Mouse (Mus musculus): ENCODE measurements around the gene Prkar1a. TPM values are rescaled to one million over a fixed set of nuclear protein-coding genes. Genes with fewer than 3 reads are reported as not detected.

Gene Prkar1a
- polyA plus RNA-seq, 1 experiment from 2014 or later, result 324 TPM

GRCm38 (mm10) chr11:109675208-109675607 lies 26.0 kb downstream of the Prkar1a start:
- H3K9me3 ChIP-seq, result no peaks in the 10 kb centered on the region
- ATAC-seq (ENCODE audit: insufficient number of reproducible peaks, insufficient read depth, low FRiP score, low TSS enrichment, low read depth), result no peak

GRCm38 (mm10) chr11:109675771-109676170 lies 26.6 kb downstream of the Prkar1a start:
- H3K36me3 ChIP-seq, result peaks cover under 1% of the 10 kb centered on the region; the same call in 1 of the 2 replicates
- H3K4me2 ChIP-seq, result no peak overlapping the region
- no peak overlapping the region for H3K27ac ChIP-seq
- no peak overlapping the region for H3K9ac ChIP-seq
- H3K27me3 ChIP-seq, result no peaks in the 10 kb centered on the region
- WGBS, result 86% methylated on average over 9 of the region's 9 CpGs
- H3K9me3 ChIP-seq, result no peaks in the 10 kb centered on the region
- peaks cover 14% of the 10 kb centered on the region for H3K4me1 ChIP-seq
- no peak for ATAC-seq (ENCODE audit: insufficient number of reproducible peaks, insufficient read depth, low FRiP score, low TSS enrichment, low read depth)
- H3K4me3 ChIP-seq, result no peak overlapping the region

More at GRCm38 (mm10) chr11:109675208-109675607, 26.0 kb downstream of the Prkar1a start:
- Histone ChIP-seq H3K27me3 (no peaks in the 10 kb centered on the region), H3K4me3 (no peak overlapping the region), H3K27ac (no peak overlapping the region), H3K4me2 (no peak overlapping the region), H3K9ac (no peak overlapping the region), H3K36me3 (peaks cover 4% of the 10 kb centered on the region), H3K4me1 (peaks cover 17% of the 10 kb centered on the region)
- WGBS, result 81% methylated on average over 3 of the region's 3 CpGs

DNA sequence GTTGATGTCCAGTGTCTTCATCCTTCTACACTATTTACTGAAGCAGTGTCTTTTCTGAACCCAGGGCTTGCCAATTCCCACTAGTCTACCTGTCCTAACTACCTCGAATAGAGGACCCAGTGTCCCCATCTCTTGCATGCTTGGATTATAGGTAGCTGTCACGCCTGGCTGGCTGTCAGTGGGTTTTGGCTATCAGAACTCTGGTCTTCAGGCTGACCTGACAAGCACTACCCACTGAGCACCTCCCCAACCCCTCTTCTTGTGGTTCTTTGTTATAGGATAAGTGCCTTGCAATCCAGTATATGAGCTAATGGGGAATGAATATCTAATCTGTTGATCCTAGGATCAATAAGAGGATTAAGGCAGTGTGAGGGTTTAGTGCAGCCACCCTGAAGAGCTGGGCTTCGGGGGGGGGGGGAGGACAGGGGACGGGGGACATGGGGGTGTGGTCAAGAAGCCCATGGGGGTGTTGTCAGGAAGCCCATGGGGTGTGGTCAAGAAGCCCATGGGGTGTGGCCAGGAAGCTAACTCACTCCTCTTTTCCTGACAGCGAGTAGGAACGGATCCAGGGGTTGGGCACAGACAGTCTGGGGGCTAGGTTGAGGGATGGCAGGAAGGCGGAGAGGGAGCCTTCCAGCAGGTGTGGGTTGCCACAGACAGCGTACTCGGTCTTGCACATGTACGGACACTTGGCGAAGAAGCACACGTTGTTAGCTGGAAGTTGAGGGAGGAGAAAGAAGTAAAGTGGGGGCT lies 27.6 kb downstream of the Prkar1a start:
- Histone ChIP-seq H3K9ac (no peak overlapping the region), H3K9me3 (no peaks in the 10 kb centered on the region), H3K4me1 (peaks cover 3% of the 10 kb centered on the region), H3K27me3 (no peaks in the 10 kb centered on the region), H3K4me3 (no peak overlapping the region), H3K36me3 (no peaks in the 10 kb centered on the region), H3K27ac (no peak overlapping the region), H3K4me2 (no peak overlapping the region)
- ATAC-seq (ENCODE audit: insufficient number of reproducible peaks, insufficient read depth, low FRiP score, low TSS enrichment, low read depth), result no peak
- WGBS, result 65% methylated on average over 12 of the region's 12 CpGs

- WGBS, result 71% methylated on average over 12 of the region's 12 CpGs
- no peaks in the 10 kb centered on the region for H3K4me1 ChIP-seq
- H3K9ac ChIP-seq, result no peak overlapping the region
- H3K27ac ChIP-seq, result no peak overlapping the region
- ATAC-seq (ENCODE audit: insufficient number of reproducible peaks, insufficient read depth, low FRiP score, low TSS enrichment, low read depth), result no peak
- H3K4me2 ChIP-seq, result no peak overlapping the region
- no peak overlapping the region for H3K4me3 ChIP-seq
- no peaks in the 10 kb centered on the region for H3K9me3 ChIP-seq
- no peaks in the 10 kb centered on the region for H3K36me3 ChIP-seq
- no peaks in the 10 kb centered on the region for H3K27me3 ChIP-seq
These were observed 29.1 kb downstream of the Prkar1a start for GRCm38 (mm10) chr11:109678291-109678690.

GRCm38 (mm10) chr11:109680934-109681333 lies 31.7 kb downstream of the Prkar1a start:
- WGBS, result 75% methylated on average over 9 of the region's 9 CpGs
- no peak overlapping the region for H3K27ac ChIP-seq
- H3K4me1 ChIP-seq, result no peaks in the 10 kb centered on the region
- H3K9me3 ChIP-seq, result no peaks in the 10 kb centered on the region
- H3K27me3 ChIP-seq, result no peaks in the 10 kb centered on the region
- H3K4me3 ChIP-seq, result no peak overlapping the region
- no peak overlapping the region for H3K9ac ChIP-seq
- H3K36me3 ChIP-seq, result no peaks in the 10 kb centered on the region
- no peak for ATAC-seq (ENCODE audit: insufficient number of reproducible peaks, insufficient read depth, low FRiP score, low TSS enrichment, low read depth)
- no peak overlapping the region for H3K4me2 ChIP-seq

DNA sequence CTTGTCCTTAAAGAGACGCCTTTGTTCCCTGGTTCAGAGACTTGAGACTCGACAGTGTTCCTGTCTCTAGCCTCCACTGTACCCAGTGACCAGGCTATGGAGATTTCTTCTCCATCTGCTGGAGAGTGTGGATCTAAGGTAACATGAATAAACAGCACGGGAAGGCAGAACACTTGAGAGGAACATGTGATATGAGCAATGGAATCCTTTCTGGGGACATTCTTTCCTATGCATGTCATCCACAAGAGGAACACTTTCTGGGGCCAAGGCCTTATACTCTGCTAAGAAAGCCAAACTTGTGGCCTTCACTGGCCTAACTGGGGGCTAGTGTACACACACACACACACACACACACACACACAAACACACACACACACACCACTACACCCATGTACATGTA lies 32.4 kb downstream of the Prkar1a start:
- Histone ChIP-seq H3K9me3 (no peaks in the 10 kb centered on the region), H3K4me1 (no peaks in the 10 kb centered on the region), H3K27me3 (no peaks in the 10 kb centered on the region), H3K27ac (no peak overlapping the region), H3K4me3 (no peak overlapping the region), H3K36me3 (no peaks in the 10 kb centered on the region), H3K4me2 (no peak overlapping the region), H3K9ac (no peak overlapping the region)
- 74% methylated on average over 3 of the region's 3 CpGs for WGBS
- ATAC-seq (ENCODE audit: insufficient number of reproducible peaks, insufficient read depth, low FRiP score, low TSS enrichment, low read depth), result no peak

DNA sequence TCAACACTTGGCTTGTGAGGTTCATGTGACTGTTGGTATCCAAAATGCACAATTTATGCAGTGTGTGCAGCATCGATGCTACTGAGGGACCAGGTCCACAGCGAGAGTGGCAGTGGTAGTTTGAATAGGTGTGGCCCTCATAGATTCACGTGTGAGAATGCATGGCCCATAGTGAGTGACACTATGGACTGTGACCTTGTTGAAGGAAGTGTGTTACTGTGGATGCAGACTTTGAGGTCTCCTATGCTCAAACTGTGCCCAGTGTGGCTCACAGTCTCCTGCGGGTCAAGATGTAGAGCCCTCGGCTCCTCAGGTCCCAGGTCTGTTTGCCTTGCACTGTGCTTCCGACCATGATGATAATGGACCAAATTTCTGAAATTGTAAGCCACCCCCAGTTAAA lies 33.0 kb downstream of the Prkar1a start:
- no peaks in the 10 kb centered on the region for H3K36me3 ChIP-seq
- no peak overlapping the region for H3K9ac ChIP-seq
- H3K4me1 ChIP-seq, result no peaks in the 10 kb centered on the region
- H3K4me3 ChIP-seq, result no peak overlapping the region
- no peak overlapping the region for H3K27ac ChIP-seq
- H3K9me3 ChIP-seq, result no peaks in the 10 kb centered on the region
- WGBS, result 89% methylated on average over 6 of the region's 6 CpGs
- H3K4me2 ChIP-seq, result no peak overlapping the region
- no peaks in the 10 kb centered on the region for H3K27me3 ChIP-seq
- no peak for ATAC-seq (ENCODE audit: insufficient number of reproducible peaks, insufficient read depth, low FRiP score, low TSS enrichment, low read depth)

DNA sequence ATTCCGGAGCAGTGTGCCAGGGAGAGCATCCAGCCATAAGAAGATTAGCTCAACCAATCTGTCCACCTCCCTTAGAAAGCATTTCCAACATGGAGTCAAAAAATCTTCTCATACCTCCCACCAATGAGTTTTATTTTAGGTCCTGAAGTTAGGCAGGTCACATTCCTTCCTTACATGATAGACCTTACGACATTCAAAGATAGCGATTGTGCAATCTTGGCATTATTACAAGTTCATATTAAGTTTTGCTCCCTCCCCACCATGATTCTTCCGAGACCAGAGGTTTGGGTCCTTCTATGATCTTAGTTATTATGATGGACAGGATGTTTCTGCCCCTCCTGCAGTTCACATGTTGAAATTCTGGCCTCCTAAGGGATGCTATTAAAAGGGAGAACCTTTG lies 40.3 kb downstream of the Prkar1a start:
- no peak overlapping the region for H3K9ac ChIP-seq
- H3K4me1 ChIP-seq, result no peaks in the 10 kb centered on the region
- no peaks in the 10 kb centered on the region for H3K36me3 ChIP-seq
- no peaks in the 10 kb centered on the region for H3K27me3 ChIP-seq
- WGBS, result 85% methylated on average over 4 of the region's 4 CpGs
- no peak overlapping the region for H3K27ac ChIP-seq
- H3K4me2 ChIP-seq, result no peak overlapping the region
- H3K9me3 ChIP-seq, result no peaks in the 10 kb centered on the region
- H3K4me3 ChIP-seq, result no peak overlapping the region
- no peak for ATAC-seq (ENCODE audit: insufficient number of reproducible peaks, insufficient read depth, low FRiP score, low TSS enrichment, low read depth)

DNA sequence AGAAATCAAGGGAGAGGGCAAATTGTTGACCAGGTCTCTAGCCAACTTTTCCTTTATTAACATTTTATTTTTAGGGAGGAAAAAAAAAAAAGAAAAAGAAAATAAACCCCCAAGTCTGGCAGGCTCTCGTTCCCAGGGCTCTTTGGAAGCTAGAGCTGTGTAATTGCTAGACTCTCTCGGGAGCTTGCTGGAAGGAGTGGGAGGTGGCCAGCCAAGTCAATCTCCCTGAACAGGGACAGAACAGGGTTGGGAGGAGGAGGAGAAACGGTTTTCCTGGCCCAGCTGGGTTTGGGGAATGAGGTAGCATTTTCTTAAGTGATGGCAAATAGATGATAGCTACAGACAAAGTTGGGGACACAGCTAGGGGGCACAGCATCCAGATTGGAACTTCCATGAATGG lies 43.5 kb downstream of the Prkar1a start:
- Histone ChIP-seq H3K4me3 (no peak overlapping the region), H3K27me3 (no peaks in the 10 kb centered on the region), H3K4me2 (no peak overlapping the region), H3K27ac (no peak overlapping the region), H3K4me1 (no peaks in the 10 kb centered on the region), H3K9ac (no peak overlapping the region), H3K9me3 (no peaks in the 10 kb centered on the region), H3K36me3 (no peaks in the 10 kb centered on the region)
- no peak for ATAC-seq (ENCODE audit: insufficient number of reproducible peaks, insufficient read depth, low FRiP score, low TSS enrichment, low read depth)
- WGBS, result 17% methylated on average over 3 of the region's 3 CpGs

GRCm38 (mm10) chr11:109696519-109696918 lies 47.3 kb downstream of the Prkar1a start:
- no peak for ATAC-seq (ENCODE audit: insufficient number of reproducible peaks, insufficient read depth, low FRiP score, low TSS enrichment, low read depth)
- H3K27ac ChIP-seq, result no peak overlapping the region

GRCm38 (mm10) chr11:109697089-109697643 lies 48.0 kb downstream of the Prkar1a start:
- 92% methylated on average over 5 of the region's 5 CpGs for WGBS
- peaks cover 4% of the 10 kb centered on the region for H3K4me1 ChIP-seq
- H3K4me2 ChIP-seq, result no peak overlapping the region
- H3K9ac ChIP-seq, result no peak overlapping the region
- no peak overlapping the region for H3K27ac ChIP-seq
- no peaks in the 10 kb centered on the region for H3K36me3 ChIP-seq
- ATAC-seq (ENCODE audit: insufficient number of reproducible peaks, insufficient read depth, low FRiP score, low TSS enrichment, low read depth), result no peak
- H3K27me3 ChIP-seq, result no peaks in the 10 kb centered on the region; the same call in 1 of the 2 replicates
- no peaks in the 10 kb centered on the region for H3K9me3 ChIP-seq
- H3K4me3 ChIP-seq, result no peak overlapping the region

More at GRCm38 (mm10) chr11:109696519-109696918, 47.3 kb downstream of the Prkar1a start:
- H3K9me3 ChIP-seq, result no peaks in the 10 kb centered on the region
- H3K4me2 ChIP-seq, result no peak overlapping the region
- no peaks in the 10 kb centered on the region for H3K4me1 ChIP-seq
- H3K36me3 ChIP-seq, result no peaks in the 10 kb centered on the region
- H3K27me3 ChIP-seq, result no peaks in the 10 kb centered on the region; the same call in 1 of the 2 replicates
- 87% methylated on average over 4 of the region's 4 CpGs for WGBS
- H3K4me3 ChIP-seq, result no peak overlapping the region
- no peak overlapping the region for H3K9ac ChIP-seq

DNA sequence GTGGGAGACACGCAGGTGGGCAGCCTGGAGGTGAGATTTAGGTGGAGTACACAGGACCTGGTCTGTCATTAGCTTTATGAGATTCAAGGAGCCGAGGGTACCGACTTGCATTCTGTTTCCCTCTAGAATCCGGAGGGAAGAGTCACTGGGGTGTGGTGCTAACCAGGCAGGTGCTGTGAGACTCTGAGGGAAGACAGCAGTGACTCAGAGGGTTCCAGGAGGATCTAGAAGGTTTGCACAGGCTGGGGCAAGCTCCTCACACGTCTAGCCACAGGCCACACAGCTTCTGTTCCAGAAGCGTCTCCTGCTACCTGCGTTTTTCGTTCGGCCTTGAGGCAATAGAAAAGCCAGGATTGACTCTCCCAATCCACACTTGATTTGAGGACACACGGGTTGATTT lies 49.5 kb downstream of the Prkar1a start:
- Histone ChIP-seq H3K4me3 (no peak overlapping the region), H3K9me3 (no peaks in the 10 kb centered on the region), H3K27ac (no peak overlapping the region), H3K4me2 (no peak overlapping the region), H3K9ac (no peak overlapping the region), H3K36me3 (no peaks in the 10 kb centered on the region), H3K27me3 (no peaks in the 10 kb centered on the region; the same call in 1 of the 2 replicates), H3K4me1 (peaks cover 7% of the 10 kb centered on the region)
- 75% methylated on average over 10 of the region's 10 CpGs for WGBS
- ATAC-seq (ENCODE audit: insufficient number of reproducible peaks, insufficient read depth, low FRiP score, low TSS enrichment, low read depth), result no peak

Data from embryonic facial prominence, embryonic 13.5 days (tissue).